Mouse (Mus musculus) midbrain, postnatal 0 days (tissue): Measurements from ENCODE around the gene Peak1. TPM values are rescaled to one million over a fixed set of nuclear protein-coding genes. Genes with fewer than 3 reads are reported as not detected.

Source experiments
- ATAC-seq: fragments of 200-750 bp; cut with Nextera tagmentation; 2 replicates; pipeline ENCODE4 v1.8.0; 2017; ENCODE audit warnings: moderate number of reproducible peaks, mild to moderate bottlenecking, moderate TSS enrichment, moderate library complexity; ENCODE audit not compliant: low FRiP score
- DNase-seq: peaks from one replicate; pipeline ENCODE4 v3.0.0-alpha.2; 2015; ENCODE audit warnings: low spot score
- H3K27ac ChIP-seq: fragments of 300-500 bp; sonication (generic); 2 replicates; pipeline ENCODE4 v1.5.1; 2014; ENCODE audit warnings: low read depth, mild to moderate bottlenecking, low read length, mixed read lengths
- H3K27me3 ChIP-seq: fragments of 300-500 bp; sonication (generic); 2 replicates; pipeline ENCODE4 v1.6.1; 2014; ENCODE audit warnings: low read length, control low read depth, mixed read lengths; ENCODE audit not compliant: insufficient read depth
- H3K36me3 ChIP-seq: fragments of 300-500 bp; sonication (generic); 2 replicates; pipeline ENCODE4 v1.6.1; 2014; ENCODE audit warnings: low read length, control low read depth, mixed read lengths; ENCODE audit not compliant: insufficient read depth
- H3K4me1 ChIP-seq: fragments of 300-500 bp; sonication (generic); 2 replicates; pipeline ENCODE4 v1.6.1; 2014; ENCODE audit warnings: mild to moderate bottlenecking, control low read depth, antibody characterized with exemption, low read length, mixed read lengths; ENCODE audit not compliant: insufficient read depth
- H3K4me2 ChIP-seq: fragments of 300-500 bp; sonication (generic); 2 replicates; pipeline ENCODE4 v1.6.1; 2014; ENCODE audit warnings: low read depth, mild to moderate bottlenecking, low read length, mixed read lengths; ENCODE audit not compliant: poor library complexity, severe bottlenecking
- H3K4me3 ChIP-seq: fragments of 300-500 bp; sonication (generic); 2 replicates; pipeline ENCODE4 v1.5.1; 2014; ENCODE audit warnings: low read depth, mild to moderate bottlenecking, low read length, moderate library complexity
- H3K9ac ChIP-seq: fragments of 300-500 bp; sonication (generic); replicated peaks from 2 replicates; pipeline ENCODE4 v1.6.1; 2014; ENCODE audit warnings: mild to moderate bottlenecking, low read length, moderate library complexity, mixed read lengths; ENCODE audit not compliant: poor library complexity, severe bottlenecking
- H3K9me3 ChIP-seq: fragments of 300-500 bp; sonication (generic); 2 replicates; pipeline ENCODE4 v1.6.1; 2016; ENCODE audit warnings: low read length, control low read depth
- CTCF ChIP-seq: IDR thresholded peaks from 2 replicates; pipeline ENCODE4 v1.5.1; 2016; ENCODE audit warnings: antibody characterized with exemption, mild to moderate bottlenecking
- WGBS: fragments of 180-500 bp; shearing (Covaris S2); extraction: QIAGEN DNeasy Blood & Tissue Kit; methylation state at CpG from one replicate; pipeline ENCODE4 v1.1.7; 2014; 5-methylcytosine and 5-hydroxymethylcytosine counted together
- polyA plus RNA-seq: library from polyadenylated mRNA; unstranded; fragments of >200 nt; fragmentation: Nextera tagmentation; extraction: Ambion mirVana; gene quantifications from 2 replicates; pipeline ENCODE4 v1.2.1, GENCODE M21; 2015
- total RNA-seq: library from RNA; depleted of rRNA; stranded (reverse); fragments of >200 nt; gene quantifications from 2 replicates; pipeline ENCODE4 v1.2.3, GENCODE M21; 2014

Gene Peak1
- total and polyA plus RNA-seq, 2 experiments from 2014 or later: 2.7 to 5.9 TPM

- no peak overlapping the region for H3K9ac ChIP-seq
- H3K36me3 ChIP-seq: no peaks in the 10 kb centered on the region
- H3K4me2 ChIP-seq: no peak overlapping the region
- no peak overlapping the region for H3K4me3 ChIP-seq
- WGBS: 43% methylated on average over 4 of the region's 4 CpGs
- TF ChIP-seq CTCF: no peak
- no peaks in the 10 kb centered on the region for H3K27me3 ChIP-seq
- ATAC-seq (no peak), DNase-seq (no peak)
- H3K9me3 ChIP-seq: no peaks in the 10 kb centered on the region
- no peak overlapping the region for H3K27ac ChIP-seq
- no peaks in the 10 kb centered on the region for H3K4me1 ChIP-seq
Observed at GRCm38 (mm10) chr9:56404619-56405018, 13.2 kb downstream of the Peak1 start.

- DNase-seq (no peak), ATAC-seq (no peak)
- Histone ChIP-seq H3K9me3 (no peaks in the 10 kb centered on the region), H3K36me3 (no peaks in the 10 kb centered on the region), H3K27ac (no peak overlapping the region), H3K4me3 (no peak overlapping the region), H3K27me3 (no peaks in the 10 kb centered on the region), H3K4me2 (no peak overlapping the region), H3K9ac (no peak overlapping the region), H3K4me1 (no peaks in the 10 kb centered on the region)
- no peak for TF ChIP-seq CTCF
- WGBS: 68% methylated on average over 1 of the region's 1 CpGs
Observed at GRCm38 (mm10) chr9:56396306-56396705, 21.6 kb downstream of the Peak1 start.

- Histone ChIP-seq H3K4me1 (no peaks in the 10 kb centered on the region), H3K36me3 (no peaks in the 10 kb centered on the region), H3K9ac (no peak overlapping the region), H3K27ac (no peak overlapping the region), H3K9me3 (no peaks in the 10 kb centered on the region), H3K27me3 (no peaks in the 10 kb centered on the region), H3K4me3 (no peak overlapping the region), H3K4me2 (no peak overlapping the region)
- 77% methylated on average over 3 of the region's 3 CpGs for WGBS
- TF ChIP-seq CTCF: no peak
- ATAC-seq (no peak), DNase-seq (no peak)
Observed at GRCm38 (mm10) chr9:56392857-56393256, 25.0 kb downstream of the Peak1 start.

DNA sequence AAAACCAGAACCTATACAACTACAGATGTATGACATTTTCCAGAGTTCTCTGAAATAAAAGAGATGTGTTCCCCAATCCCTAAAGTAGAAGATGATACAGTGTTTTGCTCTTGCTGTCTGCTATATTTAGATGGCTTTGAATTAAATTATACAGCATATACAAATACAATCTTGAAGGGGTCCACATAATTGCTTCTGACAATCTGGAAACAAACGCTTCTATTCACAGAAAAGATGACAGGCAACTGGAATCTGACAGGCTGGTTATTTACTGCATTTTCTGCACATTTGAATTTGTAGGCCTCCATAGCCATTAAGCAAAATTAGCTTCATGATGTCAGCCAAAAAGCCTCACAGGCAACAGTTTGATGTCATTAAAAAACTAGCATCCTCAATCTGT lies 35.1 kb downstream of the Peak1 start:
- Histone ChIP-seq H3K4me3 (no peak overlapping the region), H3K9ac (no peak overlapping the region), H3K36me3 (no peaks in the 10 kb centered on the region), H3K27ac (no peak overlapping the region), H3K4me2 (no peak overlapping the region), H3K4me1 (no peaks in the 10 kb centered on the region), H3K27me3 (no peaks in the 10 kb centered on the region), H3K9me3 (no peaks in the 10 kb centered on the region)
- no peak for TF ChIP-seq CTCF
- 78% methylated on average over 1 of the region's 1 CpGs for WGBS
- ATAC-seq (no peak), DNase-seq (peak; percentile 21)

GRCm38 (mm10) chr9:56374401-56374800 lies 43.5 kb downstream of the Peak1 start:
- no peak overlapping the region for H3K27ac ChIP-seq
- H3K36me3 ChIP-seq: no peaks in the 10 kb centered on the region
- no peak for ATAC-seq
- 76% methylated on average over 4 of the region's 4 CpGs for WGBS
- H3K4me2 ChIP-seq: no peak overlapping the region
- TF ChIP-seq CTCF: no peak
- H3K9me3 ChIP-seq: no peaks in the 10 kb centered on the region
- H3K9ac ChIP-seq: no peak overlapping the region
- no peak for DNase-seq
- no peaks in the 10 kb centered on the region for H3K4me1 ChIP-seq
- H3K4me3 ChIP-seq: no peak overlapping the region
- no peaks in the 10 kb centered on the region for H3K27me3 ChIP-seq

DNA sequence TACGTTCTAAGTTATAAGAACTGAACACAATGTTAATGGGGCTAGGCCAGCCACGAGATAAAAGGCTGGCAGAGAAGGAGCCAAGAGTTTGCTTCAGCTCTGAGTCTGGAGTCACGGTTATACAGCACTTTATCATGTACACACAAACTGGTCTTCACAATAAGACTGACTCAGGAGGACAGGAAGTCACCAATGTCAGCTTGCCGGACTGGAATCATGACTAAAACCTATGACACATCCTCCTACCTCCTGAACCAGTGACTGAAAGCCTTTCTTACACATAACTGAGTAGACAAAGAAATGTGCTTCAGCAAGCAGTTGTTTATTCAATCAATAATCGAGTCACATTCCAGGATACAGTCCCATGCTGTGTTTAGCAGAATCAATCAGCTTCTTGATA lies 47.2 kb downstream of the Peak1 start:
- Histone ChIP-seq H3K27ac (no peak overlapping the region), H3K9me3 (no peaks in the 10 kb centered on the region), H3K4me3 (no peak overlapping the region), H3K4me2 (no peak overlapping the region), H3K9ac (no peak overlapping the region), H3K36me3 (no peaks in the 10 kb centered on the region), H3K4me1 (no peaks in the 10 kb centered on the region), H3K27me3 (no peaks in the 10 kb centered on the region)
- WGBS: 61% methylated on average over 5 of the region's 5 CpGs
- ATAC-seq (no peak), DNase-seq (no peak)
- TF ChIP-seq CTCF: no peak
